Mouse (Mus musculus): ENCODE measurements at regions not wholly inside any gene's neighbourhood (a gene's known extent, or its start where the extent isn't known, plus 50 kb on each side); places are given as distances from the start of the nearest gene placed in this dataset.
"Not testable (repeated sequence)": the region's sequence is repeated elsewhere in the genome, so short reads cannot be mapped to it uniquely, and the experiment has no call there.

- DNase-seq; intact Hi-C loops (cut with DNase I; ENCODE audit: low total_unique reads): not testable (repeated sequence)
Observed at GRCm38 (mm10) chr13:50906431-50906830, 194.2 kb upstream of the Spin1 start.

DNA sequence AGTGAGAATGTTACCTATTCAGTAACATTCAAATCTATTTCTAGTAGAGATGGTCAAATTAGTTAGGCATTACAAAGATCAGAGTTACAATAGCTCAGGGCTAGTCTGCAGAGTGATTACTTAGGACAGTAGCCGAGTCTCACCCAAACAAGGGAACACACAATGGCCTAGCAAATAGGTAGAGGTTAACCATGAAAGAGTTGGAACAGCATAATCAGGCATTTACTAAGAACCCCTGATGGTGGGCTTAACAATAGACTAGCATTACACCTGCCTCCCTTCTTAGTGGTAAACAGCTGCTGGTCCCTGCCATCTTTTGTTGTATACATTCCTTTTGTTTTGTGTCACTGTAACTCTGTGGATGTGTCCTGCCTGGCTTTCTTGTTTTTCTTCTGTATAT, 193.8 kb upstream of the Spin1 start:
- DNase-seq, result no peak
- intact Hi-C loops (cut with DNase I; ENCODE audit: low total_unique reads), result no loop called here

DNA sequence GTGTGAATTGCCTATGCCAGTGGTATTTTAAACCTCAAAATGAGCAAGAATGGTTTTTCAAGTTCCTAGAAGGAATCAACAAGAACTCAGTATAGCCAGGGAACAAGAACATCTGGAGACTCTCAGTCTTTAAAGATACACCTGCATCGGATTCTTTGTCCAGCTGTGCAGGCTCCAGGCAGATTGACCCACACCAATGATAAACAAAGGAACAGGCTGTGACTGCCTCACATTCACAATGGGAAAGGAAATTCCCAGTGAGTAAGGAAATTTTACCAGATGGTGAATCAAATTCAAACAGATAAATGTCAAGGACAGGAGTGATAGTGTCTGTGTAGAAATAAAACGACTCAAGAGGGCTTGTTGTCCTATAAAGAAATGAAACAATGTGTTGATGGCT, 187.9 kb upstream of the Spin1 start:
- DNase-seq; intact Hi-C loops (cut with DNase I; ENCODE audit: low total_unique reads): not testable (repeated sequence)

DNA sequence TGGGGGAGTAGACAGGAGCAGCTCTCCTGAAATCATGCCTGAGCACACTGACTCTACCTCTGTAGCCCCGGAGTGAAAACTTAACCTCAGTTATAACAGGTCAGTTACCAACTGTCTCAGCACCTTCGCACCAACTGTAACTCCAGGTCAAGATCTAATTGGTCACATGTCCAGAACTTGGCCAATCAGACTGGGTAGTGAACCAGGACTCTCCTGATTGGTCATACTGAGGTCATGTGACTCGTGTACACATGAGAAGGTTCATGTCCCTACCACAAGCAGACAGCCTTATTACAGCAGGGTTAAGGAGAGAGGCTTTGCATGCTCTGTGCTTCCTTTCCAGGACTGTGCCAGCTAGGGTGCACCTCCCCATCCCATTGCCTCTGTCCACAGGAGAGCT, 166.7 kb upstream of the Spin1 start:
- intact Hi-C loops (cut with DNase I; ENCODE audit: low total_unique reads); DNase-seq: not testable (repeated sequence)

- intact Hi-C loops (cut with DNase I; ENCODE audit: low total_unique reads), result no loop called here
- DNase-seq, result no peak
Observed at GRCm38 (mm10) chr13:50942561-50942960, 158.1 kb upstream of the Spin1 start.

DNA sequence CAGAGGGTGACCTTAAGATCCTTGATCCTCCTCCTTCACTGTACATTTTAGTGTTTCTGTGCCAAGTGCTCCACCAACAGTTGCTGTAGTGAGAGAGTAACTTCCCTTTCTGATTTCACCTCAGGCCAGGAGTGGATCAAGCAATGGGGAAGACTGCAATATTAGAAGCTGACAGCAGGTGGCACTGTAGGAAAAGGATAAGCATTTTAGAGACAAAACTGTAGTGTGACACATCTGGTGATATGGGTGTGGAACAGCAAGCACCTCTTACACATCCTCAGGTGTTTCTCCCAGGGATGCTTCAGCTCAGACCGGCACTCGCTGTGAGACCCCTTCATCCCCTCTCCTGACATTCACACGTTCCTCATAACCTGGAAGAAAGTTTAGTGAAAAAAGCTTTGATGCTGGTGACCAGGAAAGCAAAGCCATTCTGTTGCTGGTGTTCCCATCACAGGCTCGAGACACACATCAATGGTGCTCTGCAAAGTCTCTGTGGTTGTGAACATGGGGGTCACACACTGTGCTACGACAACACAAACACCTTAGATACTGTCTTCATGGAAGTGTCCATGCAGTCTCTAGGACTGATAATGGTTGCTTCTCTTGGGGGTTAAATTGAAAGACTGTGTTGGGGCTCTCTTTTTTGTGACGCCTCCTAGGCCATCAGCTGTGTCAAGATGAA, 151.0 kb upstream of the Spin1 start:
- intact Hi-C loops (cut with DNase I; ENCODE audit: low total_unique reads), result loop anchor here (5.0 kb wide), 1 partner anchor 473 kb away; no protein-coding TSS in a partner anchor
- peak; percentile 58 for DNase-seq

DNA sequence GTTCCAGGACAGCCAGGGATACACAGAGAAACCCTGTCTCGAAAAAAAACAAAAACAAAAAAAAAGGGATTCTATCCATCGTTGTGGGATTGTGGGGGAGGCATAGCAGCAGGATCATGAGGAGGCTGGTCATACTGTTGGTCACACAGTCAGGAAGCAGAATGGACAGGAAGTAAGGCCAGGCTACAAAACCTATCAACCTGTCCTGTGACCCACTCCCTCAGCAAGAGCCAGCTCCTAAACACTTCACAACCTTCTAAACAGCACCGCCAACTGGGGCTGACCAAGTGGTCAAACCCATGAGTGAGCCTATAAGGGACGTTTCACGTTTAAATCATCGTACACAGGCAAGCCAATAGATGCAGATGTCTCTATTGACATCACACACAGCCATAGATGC, 146.0 kb upstream of the Spin1 start:
- intact Hi-C loops (cut with DNase I; ENCODE audit: low total_unique reads), result loop anchor here (5.0 kb wide), 1 partner anchor 468 kb away; no protein-coding TSS in a partner anchor
- DNase-seq, result no peak

DNA sequence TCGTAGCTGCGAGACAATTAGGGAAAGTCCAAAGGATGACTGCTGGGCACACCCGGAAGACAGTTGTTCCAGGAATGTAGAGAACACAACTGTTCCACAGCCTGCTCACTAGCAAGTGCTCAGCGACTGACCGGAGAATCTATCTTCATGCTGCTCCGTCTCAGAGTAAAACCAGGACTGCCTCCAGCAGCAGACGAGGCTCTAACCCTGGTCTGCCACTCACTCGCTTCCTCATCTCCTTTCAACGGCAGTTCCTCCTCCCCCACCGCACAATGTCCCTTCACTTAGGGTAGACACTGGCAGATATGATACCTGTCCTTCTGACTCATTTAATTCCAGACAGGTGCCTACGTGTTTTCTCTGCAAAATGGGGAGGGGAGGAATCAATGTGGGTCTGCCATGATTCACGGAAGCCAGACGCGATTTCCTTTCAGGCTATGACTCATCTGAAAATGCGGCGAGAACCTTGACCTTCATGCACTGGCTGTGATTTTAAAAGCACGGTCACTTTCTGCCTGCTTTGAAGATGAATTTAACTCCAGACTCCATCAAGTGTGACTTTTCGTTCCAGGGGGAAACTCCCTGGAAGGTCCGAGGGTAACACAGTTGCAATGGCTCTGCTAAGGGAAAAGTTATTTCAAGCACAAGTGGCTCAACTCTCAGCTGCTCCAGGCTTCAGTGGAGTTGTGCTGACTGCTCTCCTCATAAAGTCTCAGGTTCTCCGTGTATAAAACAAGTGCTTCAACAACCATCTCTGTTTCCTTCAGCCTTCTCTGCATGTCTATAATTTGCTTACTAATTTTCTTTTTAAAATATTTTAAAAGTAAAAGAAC, 142.4 kb upstream of the Spin1 start:
- intact Hi-C loops (cut with DNase I; ENCODE audit: low total_unique reads), result no loop called here
- DNase-seq, result no peak

DNA sequence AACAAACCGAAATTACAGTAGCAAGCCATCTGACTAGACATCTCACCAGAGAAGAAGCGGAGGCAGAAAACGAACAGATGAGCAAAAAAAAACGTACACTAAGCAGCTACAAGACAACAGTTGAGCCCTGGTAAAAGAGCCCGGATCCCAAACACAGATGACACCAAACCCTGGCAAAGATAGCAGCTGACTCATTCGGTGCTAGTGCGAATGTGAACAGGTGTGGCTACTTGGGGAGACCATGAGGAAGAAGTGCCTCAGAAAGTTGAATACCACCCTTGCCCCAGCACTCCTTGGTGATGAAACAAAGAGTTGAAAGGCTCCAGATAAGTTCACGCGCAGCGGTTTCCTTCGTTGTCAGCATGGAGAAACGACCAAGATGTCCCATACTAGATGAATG, 139.8 kb upstream of the Spin1 start:
- no peak for DNase-seq
- intact Hi-C loops (cut with DNase I; ENCODE audit: low total_unique reads), result no loop called here

DNA sequence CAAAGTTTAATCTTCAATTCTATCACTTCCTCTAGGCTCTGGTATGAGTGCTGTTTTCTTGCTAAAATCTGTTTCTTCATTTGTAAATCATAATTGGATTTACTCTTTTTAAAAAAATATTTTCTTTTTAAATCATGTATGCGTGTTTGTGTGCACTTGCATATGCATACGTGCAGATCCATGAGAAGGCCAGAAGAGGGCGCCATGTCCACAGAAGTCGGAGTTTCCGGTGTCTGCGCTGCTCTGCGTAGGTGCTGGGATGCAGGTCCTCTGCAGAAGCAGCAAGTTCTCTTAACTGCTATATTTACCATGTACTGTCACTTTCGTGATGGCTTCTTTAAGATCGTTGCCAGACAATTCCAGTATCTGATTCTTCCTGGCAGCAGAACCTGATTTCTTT, 136.6 kb upstream of the Spin1 start:
- intact Hi-C loops (cut with DNase I; ENCODE audit: low total_unique reads), result no loop called here
- DNase-seq, result no peak

DNA sequence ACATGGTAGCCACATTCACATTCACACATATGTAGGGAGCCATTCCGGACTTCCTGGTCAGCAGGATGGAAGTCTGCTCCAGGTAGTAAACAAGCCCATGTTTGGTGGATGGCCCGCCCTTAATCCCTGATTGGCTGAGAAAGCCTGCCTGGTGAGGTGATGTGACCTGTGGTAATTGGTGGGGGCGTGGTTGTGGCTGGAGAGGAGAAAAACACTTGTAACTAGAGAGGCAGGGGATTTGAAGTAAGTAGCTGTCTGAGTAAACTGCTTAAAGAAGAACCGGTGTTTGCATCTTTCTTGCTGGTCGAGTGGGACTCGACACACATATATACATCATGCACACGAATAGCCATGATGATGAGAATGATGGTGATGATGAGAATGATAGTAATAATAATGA, 135.6 kb upstream of the Spin1 start:
- DNase-seq; intact Hi-C loops (cut with DNase I; ENCODE audit: low total_unique reads): not testable (repeated sequence)

GRCm38 (mm10) chr13:50965678-50966077, 135.0 kb upstream of the Spin1 start:
- intact Hi-C loops (cut with DNase I; ENCODE audit: low total_unique reads), result no loop called here
- no peak for DNase-seq

DNA sequence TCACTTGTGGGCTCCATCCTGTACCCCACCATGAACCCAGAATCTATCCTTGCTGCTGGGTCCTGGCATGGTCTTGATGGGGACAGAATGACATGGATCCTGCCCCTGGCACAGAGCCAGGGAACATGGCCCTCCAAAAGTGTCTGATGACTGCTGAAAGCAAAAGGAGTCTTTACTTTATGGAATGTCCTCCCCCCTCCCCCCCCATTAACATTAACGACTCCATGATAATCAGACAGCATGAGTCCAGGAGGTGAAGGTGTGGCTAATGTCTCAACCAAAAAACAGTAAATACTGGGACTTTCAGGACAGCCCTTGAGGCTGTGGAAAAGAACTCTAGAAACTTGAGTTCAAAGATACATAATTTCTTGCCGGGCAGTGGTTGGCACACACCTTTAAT, 133.9 kb upstream of the Spin1 start:
- intact Hi-C loops (cut with DNase I; ENCODE audit: low total_unique reads), result no loop called here
- no peak for DNase-seq

DNA sequence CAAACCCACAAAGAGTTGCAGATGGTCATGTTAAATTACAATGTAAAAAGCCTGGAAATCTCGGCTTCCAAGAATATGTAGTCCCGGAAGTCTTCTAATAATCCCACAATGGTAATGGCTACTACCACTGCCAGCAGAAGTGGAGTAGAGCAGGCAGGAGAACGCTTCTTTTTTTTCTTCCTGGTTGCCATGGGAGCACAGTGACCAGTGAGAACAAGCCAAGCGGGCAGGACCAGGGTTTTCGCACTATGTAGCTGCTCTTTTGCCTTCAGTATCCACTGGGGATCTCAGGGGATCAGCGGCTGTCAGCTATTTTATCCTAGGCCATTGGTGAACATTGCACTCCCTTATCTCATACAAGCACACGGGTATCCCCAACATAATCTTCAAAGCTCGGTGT, 127.3 kb upstream of the Spin1 start:
- DNase-seq, result no peak
- intact Hi-C loops (cut with DNase I; ENCODE audit: low total_unique reads), result no loop called here

DNA sequence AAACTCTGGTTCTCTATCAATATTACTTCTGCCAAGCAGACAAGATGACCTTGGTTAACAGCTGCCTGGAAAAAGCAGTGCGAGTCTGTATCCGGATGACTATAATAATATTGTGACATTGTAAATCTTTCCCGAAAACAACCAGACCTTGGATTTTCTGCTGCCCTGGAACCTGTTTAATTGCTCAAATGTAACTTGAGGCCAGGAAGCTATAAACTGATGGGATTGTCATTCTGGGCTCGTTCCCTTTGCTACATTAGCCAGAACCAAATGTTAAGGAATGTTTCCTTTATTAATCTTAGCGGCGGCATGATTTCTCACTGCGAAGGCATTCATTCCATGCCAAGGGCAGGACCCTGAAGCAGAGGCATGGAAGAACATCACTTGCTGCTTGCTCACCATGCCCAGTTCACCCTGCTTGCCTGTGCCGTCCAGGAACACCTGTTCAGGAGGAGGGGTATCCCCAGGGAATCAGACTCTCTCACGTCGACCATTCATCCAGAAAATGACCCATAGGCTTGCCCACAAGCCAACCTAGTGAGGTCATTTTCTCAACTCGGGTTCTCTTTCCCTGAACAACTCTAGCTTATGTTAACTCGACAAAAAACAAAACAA, 125.3 kb upstream of the Spin1 start:
- DNase-seq, result no peak
- intact Hi-C loops (cut with DNase I; ENCODE audit: low total_unique reads), result no loop called here

DNA sequence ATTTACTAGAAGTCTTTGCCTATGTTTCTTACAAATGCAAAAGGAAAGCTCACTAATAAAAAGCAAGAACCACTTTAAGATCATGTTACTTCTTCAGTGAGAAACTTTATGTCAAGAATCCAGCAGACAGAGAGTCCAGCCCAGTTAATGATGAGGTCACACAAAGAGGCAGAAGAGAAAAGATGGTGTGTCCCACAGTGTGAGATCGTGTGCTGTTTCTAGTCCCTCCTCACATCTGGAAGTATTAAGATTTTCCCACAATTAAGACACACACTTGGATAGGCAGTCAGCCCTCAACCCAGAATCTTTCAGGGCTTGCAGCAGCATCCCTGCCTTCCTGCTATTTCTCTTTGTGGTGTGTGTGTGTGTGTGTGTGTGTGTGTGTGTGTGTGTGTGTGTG, 118.7 kb upstream of the Spin1 start:
- intact Hi-C loops (cut with DNase I; ENCODE audit: low total_unique reads), result no loop called here

DNA sequence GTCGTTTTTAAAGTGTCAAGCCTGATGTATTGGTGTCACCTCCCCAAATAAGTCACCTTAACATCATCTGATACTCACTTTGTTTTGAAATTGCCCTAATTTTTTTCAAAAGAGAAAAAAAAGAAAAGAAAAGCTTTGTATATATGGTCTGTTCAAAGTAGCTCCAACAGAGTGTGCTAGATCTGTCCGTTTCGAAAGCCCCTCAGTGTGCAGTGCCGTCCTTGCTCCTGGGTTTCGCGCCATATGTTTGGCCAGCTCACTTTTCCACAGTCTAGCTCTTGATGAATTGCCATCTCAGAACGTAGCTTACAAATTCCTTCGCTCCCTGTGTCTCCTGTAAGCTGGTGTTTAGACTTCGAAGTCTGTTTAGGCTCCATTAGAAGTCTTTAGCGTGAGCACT, 117.7 kb upstream of the Spin1 start:
- intact Hi-C loops (cut with DNase I; ENCODE audit: low total_unique reads), result no loop called here
- DNase-seq, result no peak

More for the DNA sequence above, 118.7 kb upstream of the Spin1 start:
- no peak for DNase-seq

DNA sequence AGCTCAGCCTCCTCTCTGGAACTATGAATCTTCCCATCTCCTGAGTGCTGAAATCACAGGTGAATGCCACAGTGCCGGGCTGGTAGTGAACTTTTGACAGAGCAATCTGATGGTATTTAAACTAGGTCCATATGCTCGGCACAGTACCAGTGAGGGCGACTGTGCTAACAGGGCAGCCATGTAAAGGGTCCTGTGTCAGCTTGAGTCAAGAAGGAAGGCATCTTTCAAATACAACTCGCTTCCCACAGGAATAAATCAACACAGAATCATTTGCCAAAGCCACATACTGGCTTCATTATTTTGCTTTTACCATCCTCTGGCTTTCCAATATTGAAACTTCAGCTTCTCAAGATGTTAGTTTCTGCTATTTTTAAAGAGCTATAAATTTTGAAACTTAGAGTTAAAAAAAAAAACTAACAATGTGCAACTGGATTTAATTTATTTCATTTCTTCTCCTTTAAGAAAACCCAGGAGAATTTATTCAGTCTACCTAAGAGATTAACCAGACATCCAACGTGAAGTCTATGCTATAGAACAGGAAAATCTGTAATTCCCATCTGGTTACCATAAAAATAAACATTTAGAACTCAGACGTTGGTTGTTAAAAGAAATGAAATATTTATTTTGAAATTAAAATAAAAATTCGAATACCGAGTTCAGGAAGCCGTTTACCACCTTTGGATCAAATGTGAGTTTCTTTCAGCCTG, 108.8 kb upstream of the Spin1 start:
- intact Hi-C loops (cut with DNase I; ENCODE audit: low total_unique reads), result no loop called here
- DNase-seq, result no peak

GRCm38 (mm10) chr13:50999738-51000137, 100.9 kb upstream of the Spin1 start:
- intact Hi-C loops (cut with DNase I; ENCODE audit: low total_unique reads), result no loop called here
- no peak for DNase-seq

DNA sequence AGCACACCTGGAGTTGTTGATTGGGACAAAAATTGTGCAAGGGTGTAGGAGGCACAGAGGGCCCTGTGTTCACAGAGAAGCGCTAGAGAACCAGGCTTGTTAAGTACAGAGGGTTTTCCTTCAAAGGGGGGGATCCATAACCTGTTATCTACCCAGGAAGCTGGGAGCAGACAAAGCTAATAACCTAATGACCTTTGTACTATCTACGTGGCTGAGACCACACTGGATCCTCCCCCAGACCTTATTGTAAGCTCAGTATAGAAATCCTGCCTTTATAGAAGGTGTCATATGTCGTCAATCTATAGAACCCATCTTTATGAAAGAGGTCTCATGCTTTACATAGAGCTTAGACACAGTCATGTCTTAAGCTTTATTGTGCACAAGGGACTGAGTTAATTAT, 95.9 kb upstream of the Spin1 start:
- no peak for DNase-seq
- intact Hi-C loops (cut with DNase I; ENCODE audit: low total_unique reads), result no loop called here
